Mouse (Mus musculus): ENCODE data around the gene Vps11.
"Not testable (repeated sequence)": the region's sequence is repeated elsewhere in the genome, so short reads cannot be mapped to it uniquely, and the experiment has no call there.

The Vps11 gene

DNA sequence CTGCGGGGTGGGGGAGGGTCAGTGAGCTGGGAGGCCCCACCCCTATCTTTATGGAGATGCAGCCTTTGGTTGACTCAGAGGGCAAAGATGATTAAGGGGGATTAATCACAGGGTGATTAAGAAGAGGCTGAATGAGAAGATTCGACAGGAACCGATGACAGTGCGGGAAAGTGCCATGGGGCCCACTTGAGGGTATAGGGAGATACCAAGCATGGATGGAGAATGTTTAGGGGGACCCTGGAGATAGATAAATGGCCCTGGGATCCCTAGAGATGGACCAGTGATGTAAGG, 47.3 kb downstream of the Vps11 start:
- no peak for DNase-seq (ENCODE audit: low spot score)

GRCm38 (mm10) chr9:44313476-44314256, 47.8 kb downstream of the Vps11 start:
- no peak for DNase-seq (ENCODE audit: low spot score)

DNA sequence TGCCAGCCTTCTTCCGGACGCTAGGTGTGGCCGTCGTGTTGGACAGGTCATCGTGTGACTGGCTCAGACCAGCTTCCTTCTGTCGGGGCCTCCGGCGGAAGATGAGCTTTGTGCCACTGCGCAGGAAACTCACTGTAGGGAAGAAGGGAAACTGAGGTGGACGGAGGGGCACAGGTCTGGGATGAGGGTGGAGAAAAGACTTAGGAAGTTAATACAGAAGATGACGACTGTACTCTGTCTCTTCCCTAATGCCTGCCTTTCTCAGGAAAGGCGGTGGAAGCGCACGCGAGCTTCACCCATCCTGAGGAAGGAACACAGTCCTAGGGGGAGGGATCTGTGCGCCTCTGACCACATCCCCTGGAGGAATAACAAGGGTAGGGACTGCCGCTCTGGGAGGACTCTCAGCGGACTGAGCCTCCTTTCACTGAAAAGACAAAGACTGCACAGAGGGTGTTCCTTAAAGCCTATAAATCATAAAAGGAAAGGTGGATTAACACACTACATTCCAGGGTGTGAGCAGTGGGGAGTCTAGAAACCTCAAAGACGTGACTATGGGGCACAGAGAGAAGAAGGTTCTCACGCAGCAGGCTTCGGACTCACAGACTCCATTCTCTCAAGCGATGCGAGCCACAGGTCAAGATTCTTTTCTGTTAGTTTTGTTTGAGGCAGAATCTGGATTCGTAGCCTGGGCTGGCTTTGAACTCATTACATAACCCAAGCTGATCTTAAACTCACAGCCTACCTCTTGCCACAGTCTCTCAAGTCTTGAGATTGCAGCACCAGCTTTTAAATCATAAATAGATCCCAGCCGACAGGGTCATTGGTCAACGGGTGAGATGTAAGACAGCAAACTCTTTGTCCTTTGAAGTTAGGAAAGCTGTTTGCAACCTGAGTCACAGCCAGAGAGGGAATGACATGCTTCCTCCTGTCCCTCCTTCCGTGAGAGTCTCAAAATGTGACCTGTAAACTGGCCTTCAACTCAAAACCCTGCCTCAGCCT, 50.0 kb downstream of the Vps11 start:
- no peak for DNase-seq (ENCODE audit: low spot score)

DNA sequence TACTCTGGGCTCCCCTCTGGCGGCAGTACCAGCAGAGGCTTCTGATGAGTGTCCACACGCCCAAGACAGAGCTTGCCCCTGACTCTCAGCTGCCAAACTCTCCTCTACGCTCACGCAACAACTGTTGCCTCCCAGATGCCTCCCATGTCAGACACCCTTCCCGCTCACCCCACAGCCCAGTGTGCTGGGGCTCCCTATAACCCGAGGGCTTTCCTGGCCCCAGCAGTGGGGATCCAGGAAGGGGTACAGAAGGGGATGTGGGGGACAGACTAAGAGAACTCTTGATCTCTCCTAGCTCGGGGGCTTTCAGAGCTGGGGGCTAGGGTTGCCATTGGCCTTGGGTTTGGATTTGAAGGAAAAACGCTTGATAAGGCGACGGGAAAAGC, 50.7 kb downstream of the Vps11 start:
- DNase-seq (ENCODE audit: low spot score), result no peak

GRCm38 (mm10) chr9:44309756-44310155, 51.7 kb downstream of the Vps11 start:
- DNase-seq (ENCODE audit: low spot score), result no peak

GRCm38 (mm10) chr9:44307248-44307647, 54.2 kb downstream of the Vps11 start:
- no peak for DNase-seq (ENCODE audit: low spot score)

DNA sequence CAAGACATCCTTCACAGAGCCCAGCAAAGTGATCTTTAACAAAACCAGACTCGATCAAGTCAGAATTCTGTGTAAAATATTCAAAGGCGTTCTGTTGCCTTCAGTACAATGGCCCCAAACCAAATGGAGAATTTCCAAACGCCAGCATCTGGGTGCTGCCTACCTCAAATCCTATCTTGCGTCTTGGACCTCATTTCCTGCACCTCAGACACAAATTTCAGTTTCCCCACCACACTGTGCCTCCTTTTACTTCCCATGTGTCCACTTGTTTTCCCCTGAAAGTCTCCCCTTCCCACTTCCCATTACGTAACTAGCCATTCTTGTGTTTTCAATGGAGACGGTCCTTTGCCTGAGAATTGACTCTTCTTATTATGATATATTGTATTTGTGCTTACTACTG, 54.9 kb downstream of the Vps11 start:
- no peak for DNase-seq (ENCODE audit: low spot score)

- peak; percentile 94 for DNase-seq (ENCODE audit: low spot score)
Measured at GRCm38 (mm10) chr9:44305466-44306079, 55.9 kb downstream of the Vps11 start, which contains the start of gene Hinfp. Hinfp (minus strand) TSS chr9:44305671.

DNA sequence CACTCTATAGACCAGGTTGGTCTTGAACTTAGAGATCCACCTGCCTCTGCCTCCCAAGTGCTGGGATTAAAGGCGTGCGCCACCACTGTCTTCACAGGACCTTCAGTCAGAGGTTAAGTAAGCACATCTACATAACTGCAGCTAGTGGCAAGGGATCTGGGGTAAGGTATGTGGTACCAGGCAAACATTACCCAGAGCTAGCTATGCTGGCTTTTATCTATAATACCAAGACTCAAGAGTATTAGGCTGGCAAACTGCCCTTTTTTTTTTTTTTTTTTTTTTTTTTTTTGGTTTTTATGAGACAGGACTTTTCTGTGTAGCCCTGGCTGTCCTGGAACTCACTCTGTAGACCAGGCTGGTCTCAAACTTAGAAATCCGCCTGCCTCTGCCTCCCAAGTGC, 61.5 kb downstream of the Vps11 start:
- not testable (repeated sequence) for DNase-seq (ENCODE audit: low spot score)
